Mouse (Mus musculus) lung, embryonic 15.5 days (tissue): Measurements from ENCODE around the gene Pigs. TPM values are rescaled to one million over a fixed set of nuclear protein-coding genes. Genes with fewer than 3 reads are reported as not detected.
A peak's percentile ranks its signal among the peaks of the same experiment; 100 is the strongest.

Source experiments
- ATAC-seq: fragments of 200-750 bp; cut with Nextera tagmentation; 2 replicates; pipeline ENCODE4 v1.8.0; 2017; ENCODE audit warnings: moderate number of reproducible peaks, borderline replicate concordance; ENCODE audit not compliant: low FRiP score, low TSS enrichment; ENCODE audit errors: extremely low read depth
- H3K27ac ChIP-seq: fragments of 300-500 bp; sonication (generic); 2 replicates; pipeline ENCODE4 v1.5.1; 2015; ENCODE audit warnings: moderate library complexity, mild to moderate bottlenecking, inconsistent platforms
- H3K27me3 ChIP-seq: fragments of 300-500 bp; sonication (generic); 2 replicates; pipeline ENCODE4 v1.6.1; 2015; ENCODE audit warnings: inconsistent platforms
- H3K36me3 ChIP-seq: fragments of 300-500 bp; sonication (generic); 2 replicates; pipeline ENCODE4 v1.6.1; 2015; ENCODE audit warnings: inconsistent platforms
- H3K4me1 ChIP-seq: fragments of 300-500 bp; sonication (generic); 2 replicates; pipeline ENCODE4 v1.6.1; 2015; ENCODE audit warnings: inconsistent platforms
- H3K4me2 ChIP-seq: fragments of 300-500 bp; sonication (generic); 2 replicates; pipeline ENCODE4 v1.6.1; 2015; ENCODE audit warnings: inconsistent platforms, mild to moderate bottlenecking, moderate library complexity
- H3K4me3 ChIP-seq: fragments of 300-500 bp; sonication (generic); 2 replicates; pipeline ENCODE4 v1.5.1; 2015; ENCODE audit warnings: mild to moderate bottlenecking, inconsistent platforms
- H3K9ac ChIP-seq: fragments of 300-500 bp; sonication (generic); 2 replicates; pipeline ENCODE4 v1.6.1; 2015; ENCODE audit warnings: inconsistent platforms
- H3K9me3 ChIP-seq: fragments of 300-500 bp; sonication (generic); 2 replicates; pipeline ENCODE4 v1.6.1; 2016; ENCODE audit warnings: inconsistent platforms
- WGBS: fragments of 180-500 bp; shearing (Covaris S2); methylation state at CpG from one replicate; pipeline ENCODE4 v1.1.7; 2015; 5-methylcytosine and 5-hydroxymethylcytosine counted together
- polyA plus RNA-seq: library from polyadenylated mRNA; unstranded; fragments of >200 nt; fragmentation: Nextera tagmentation; extraction: Ambion mirVana; gene quantifications from 2 replicates; pipeline ENCODE4 v1.2.1, GENCODE M21; 2015

Gene Pigs
- polyA plus RNA-seq, 1 experiment from 2014 or later: 75.5 TPM

- Histone ChIP-seq H3K27ac (no peak overlapping the region), H3K27me3 (no peaks in the 10 kb centered on the region), H3K36me3 (no peaks in the 10 kb centered on the region), H3K4me2 (no peak overlapping the region), H3K4me1 (peaks cover 3% of the 10 kb centered on the region), H3K9me3 (no peaks in the 10 kb centered on the region), H3K4me3 (no peak overlapping the region), H3K9ac (no peak overlapping the region)
- no peak for ATAC-seq
- WGBS: 32% methylated on average over 7 of the region's 7 CpGs
These were observed 44.4 kb downstream of the Pigs start for GRCm38 (mm10) chr11:78372610-78373009.

- Histone ChIP-seq H3K27ac (no peak overlapping the region), H3K27me3 (no peaks in the 10 kb centered on the region), H3K4me3 (no peak overlapping the region), H3K4me1 (peaks cover 3% of the 10 kb centered on the region), H3K9ac (no peak overlapping the region), H3K9me3 (no peaks in the 10 kb centered on the region), H3K4me2 (no peak overlapping the region), H3K36me3 (no peaks in the 10 kb centered on the region)
- no peak for ATAC-seq
- 66% methylated on average over 8 of the region's 8 CpGs for WGBS
These were observed 45.9 kb downstream of the Pigs start for GRCm38 (mm10) chr11:78374147-78374546.

GRCm38 (mm10) chr11:78377549-78378159 is 49.4 kb downstream of the Pigs start:
- Histone ChIP-seq H3K9ac (no peak overlapping the region), H3K4me1 (no peaks in the 10 kb centered on the region), H3K27ac (no peak overlapping the region), H3K36me3 (no peaks in the 10 kb centered on the region), H3K4me2 (no peak overlapping the region), H3K4me3 (no peak overlapping the region), H3K27me3 (no peaks in the 10 kb centered on the region), H3K9me3 (no peaks in the 10 kb centered on the region)
- 31% methylated on average over 12 of the region's 12 CpGs for WGBS
- 0 out of 2 replicates have a peak, but pooled peaks have one; percentile 47 for ATAC-seq

- Histone ChIP-seq H3K27ac (no peak overlapping the region), H3K9me3 (no peaks in the 10 kb centered on the region), H3K4me3 (no peak overlapping the region), H3K4me1 (no peaks in the 10 kb centered on the region), H3K36me3 (no peaks in the 10 kb centered on the region), H3K27me3 (no peaks in the 10 kb centered on the region), H3K9ac (no peak overlapping the region), H3K4me2 (no peak overlapping the region)
- ATAC-seq: no peak
- WGBS: 54% methylated on average over 4 of the region's 4 CpGs
These were observed 52.1 kb downstream of the Pigs start for GRCm38 (mm10) chr11:78380351-78380750.

GRCm38 (mm10) chr11:78380996-78381395 is 52.8 kb downstream of the Pigs start:
- H3K27ac ChIP-seq: no peak overlapping the region
- H3K9ac ChIP-seq: no peak overlapping the region
- no peaks in the 10 kb centered on the region for H3K4me1 ChIP-seq
- 79% methylated on average over 3 of the region's 3 CpGs for WGBS
- no peaks in the 10 kb centered on the region for H3K36me3 ChIP-seq
- H3K4me2 ChIP-seq: no peak overlapping the region
- no peak for ATAC-seq
- no peaks in the 10 kb centered on the region for H3K27me3 ChIP-seq
- no peak overlapping the region for H3K4me3 ChIP-seq
- no peaks in the 10 kb centered on the region for H3K9me3 ChIP-seq

- Histone ChIP-seq H3K36me3 (no peaks in the 10 kb centered on the region), H3K27me3 (no peaks in the 10 kb centered on the region), H3K4me3 (no peak overlapping the region), H3K9ac (no peak overlapping the region), H3K4me1 (no peaks in the 10 kb centered on the region), H3K9me3 (no peaks in the 10 kb centered on the region), H3K27ac (no peak overlapping the region), H3K4me2 (no peak overlapping the region)
- WGBS: 74% methylated on average over 7 of the region's 7 CpGs
- no peak for ATAC-seq
These were observed 54.1 kb downstream of the Pigs start for GRCm38 (mm10) chr11:78382286-78382685.

- no peak overlapping the region for H3K9ac ChIP-seq
- no peak overlapping the region for H3K27ac ChIP-seq
- no peaks in the 10 kb centered on the region for H3K27me3 ChIP-seq
- no peak overlapping the region for H3K4me2 ChIP-seq
- no peak for ATAC-seq
- H3K4me1 ChIP-seq: no peaks in the 10 kb centered on the region
- H3K9me3 ChIP-seq: no peaks in the 10 kb centered on the region
- H3K4me3 ChIP-seq: no peak overlapping the region
- WGBS: 38% methylated on average over 5 of the region's 5 CpGs
- H3K36me3 ChIP-seq: no peaks in the 10 kb centered on the region
These were observed 54.5 kb downstream of the Pigs start for GRCm38 (mm10) chr11:78382701-78383100.

- no peaks in the 10 kb centered on the region for H3K4me1 ChIP-seq
- H3K36me3 ChIP-seq: no peaks in the 10 kb centered on the region
- H3K9me3 ChIP-seq: no peaks in the 10 kb centered on the region
- no peak overlapping the region for H3K4me2 ChIP-seq
- ATAC-seq: no peak
- no peak overlapping the region for H3K27ac ChIP-seq
- H3K9ac ChIP-seq: no peak overlapping the region
- H3K4me3 ChIP-seq: no peak overlapping the region
- WGBS: 76% methylated on average over 10 of the region's 10 CpGs
- H3K27me3 ChIP-seq: no peaks in the 10 kb centered on the region
These were observed 57.6 kb downstream of the Pigs start for GRCm38 (mm10) chr11:78385776-78386175.

- Histone ChIP-seq H3K27me3 (no peaks in the 10 kb centered on the region), H3K27ac (no peak within 1 kb of the TSS), H3K9me3 (no peaks in the 10 kb centered on the region), H3K36me3 (no peaks in the 10 kb centered on the region), H3K4me3 (no peak within 1 kb of the TSS), H3K4me1 (no peaks in the 10 kb centered on the region), H3K9ac (no peak within 1 kb of the TSS), H3K4me2 (no peak within 1 kb of the TSS)
- WGBS: 74% methylated on average over 14 of the region's 14 CpGs
- no peak for ATAC-seq
These were observed 58.4 kb downstream of the Pigs start, which contains the start of gene Foxn1 for GRCm38 (mm10) chr11:78386508-78387043. Gene Foxn1 (minus strand): TSS chr11:78386558.

Other genes with a start within 250 kb of the Pigs start
- gene Eral1, start 248.0 kb upstream of the Pigs start, polyA plus RNA-seq: 34.3 and 36.4 TPM in 2 replicates
- gene Fam222b, start 233.8 kb upstream of the Pigs start, polyA plus RNA-seq: 12.4 and 13.9 TPM in 2 replicates
- 82.4 and 88.4 TPM in 2 replicates for gene Traf4, start 162.8 kb upstream of the Pigs start, polyA plus RNA-seq
- gene Nek8, start 151.7 kb upstream of the Pigs start, polyA plus RNA-seq: 19.2 and 20.3 TPM in 2 replicates
- 20.2 and 22.9 TPM in 2 replicates for gene Tlcd1, start 151.7 kb upstream of the Pigs start, polyA plus RNA-seq
- gene Rpl23a, start 144.8 kb upstream of the Pigs start, polyA plus RNA-seq: 1,297 and 1,378 TPM in 2 replicates
- 141 and 147 TPM in 2 replicates for gene Rab34, start 140.0 kb upstream of the Pigs start, polyA plus RNA-seq
- 4.4 and 4.7 TPM in 2 replicates for gene Proca1, start 135.0 kb upstream of the Pigs start, polyA plus RNA-seq
- gene Sdf2, start 82.7 kb upstream of the Pigs start, polyA plus RNA-seq: 79.9 and 84.1 TPM in 2 replicates
- gene Supt6, start 82.4 kb upstream of the Pigs start, polyA plus RNA-seq: 23.7 and 25.5 TPM in 2 replicates
- 71.1 and 75.9 TPM in 2 replicates for gene 2610507B11Rik, start 66.7 kb upstream of the Pigs start, polyA plus RNA-seq
- 0.10 and 0.25 TPM in 2 replicates for gene BC030499, start 37.6 kb upstream of the Pigs start, polyA plus RNA-seq
- gene Spag5, start 26.9 kb upstream of the Pigs start, polyA plus RNA-seq: 44.8 and 49.9 TPM in 2 replicates
- gene Aldoc, start 5.4 kb upstream of the Pigs start, polyA plus RNA-seq: 7.7 and 8.1 TPM in 2 replicates
- gene Unc119, start 15.1 kb downstream of the Pigs start, polyA plus RNA-seq: 33.4 and 35.7 TPM in 2 replicates
- 0.35 and 1.9 TPM in 2 replicates for gene Foxn1, start 58.1 kb downstream of the Pigs start, polyA plus RNA-seq
- gene Slc13a2, start 93.8 kb downstream of the Pigs start, polyA plus RNA-seq: 0.06 and 0.12 TPM in 2 replicates
- gene Slc46a1, start 137.3 kb downstream of the Pigs start, polyA plus RNA-seq: 11.7 and 12.0 TPM in 2 replicates
- 0.91 and 0.96 TPM in 2 replicates for gene Sarm1, start 169.3 kb downstream of the Pigs start, polyA plus RNA-seq
- 1.2 and 10.2 TPM in 2 replicates for gene Vtn, start 170.7 kb downstream of the Pigs start, polyA plus RNA-seq
- gene Sebox, start 175.0 kb downstream of the Pigs start, polyA plus RNA-seq: not detected in 2 replicates
- gene Tmem199, start 183.8 kb downstream of the Pigs start, polyA plus RNA-seq: 44.4 and 48.3 TPM in 2 replicates
- 158 TPM in 2 replicates for gene Poldip2, start 183.8 kb downstream of the Pigs start, polyA plus RNA-seq
- gene Tnfaip1, start 207.9 kb downstream of the Pigs start, polyA plus RNA-seq: 83.0 and 83.1 TPM in 2 replicates
- 134 and 137 TPM in 2 replicates for gene Ift20, start 207.9 kb downstream of the Pigs start, polyA plus RNA-seq
- 73.2 and 79.5 TPM in 2 replicates for gene Tmem97, start 222.4 kb downstream of the Pigs start, polyA plus RNA-seq